Mouse (Mus musculus) liver, embryonic 13.5 days (tissue): Measurements from ENCODE around the gene Zbed3. TPM values are rescaled to one million over a fixed set of nuclear protein-coding genes. Genes with fewer than 3 reads are reported as not detected.

ENCODE experiments used
- ATAC-seq: fragments of 200-750 bp; cut with Nextera tagmentation; 2 replicates; pipeline ENCODE4 v1.8.0; 2017; ENCODE audit warnings: low read depth, mild to moderate bottlenecking, moderate number of reproducible peaks, moderate library complexity
- DNase-seq: peaks from one replicate; pipeline ENCODE4 v3.0.0; 2022
- H3K27ac ChIP-seq: fragments of 300-500 bp; sonication (generic); 2 replicates; pipeline ENCODE4 v1.5.1; 2015; ENCODE audit warnings: moderate library complexity, mild to moderate bottlenecking, inconsistent platforms
- H3K27me3 ChIP-seq: fragments of 300-500 bp; sonication (generic); 2 replicates; pipeline ENCODE4 v1.6.1; 2015; ENCODE audit warnings: mild to moderate bottlenecking, inconsistent platforms
- H3K36me3 ChIP-seq: fragments of 300-500 bp; sonication (generic); 2 replicates; pipeline ENCODE4 v1.6.1; 2015; ENCODE audit warnings: mild to moderate bottlenecking, inconsistent platforms
- H3K4me1 ChIP-seq: fragments of 300-500 bp; sonication (generic); replicated peaks from 2 replicates; pipeline ENCODE4 v1.6.1; 2015; ENCODE audit warnings: inconsistent platforms
- H3K4me2 ChIP-seq: fragments of 300-500 bp; sonication (generic); 2 replicates; pipeline ENCODE4 v1.6.1; 2015; ENCODE audit warnings: inconsistent platforms, mild to moderate bottlenecking, moderate library complexity
- H3K4me3 ChIP-seq: fragments of 300-500 bp; sonication (generic); replicated peaks from 2 replicates; pipeline ENCODE4 v1.5.1; 2015; ENCODE audit warnings: mild to moderate bottlenecking, inconsistent platforms
- H3K9ac ChIP-seq: fragments of 300-500 bp; sonication (generic); 2 replicates; pipeline ENCODE4 v1.6.1; 2015; ENCODE audit warnings: mild to moderate bottlenecking, inconsistent platforms
- H3K9me3 ChIP-seq: fragments of 300-500 bp; sonication (generic); replicated peaks from 2 replicates; pipeline ENCODE4 v1.6.1; 2016; ENCODE audit warnings: inconsistent platforms
- WGBS: fragments of 180-500 bp; shearing (Covaris S2); methylation state at CpG from one replicate; pipeline ENCODE4 v1.1.7; 2015; ENCODE audit not compliant: insufficient replicate concordance; 5-methylcytosine and 5-hydroxymethylcytosine counted together
- polyA plus RNA-seq: library from polyadenylated mRNA; unstranded; fragments of >200 nt; fragmentation: Nextera tagmentation; extraction: Ambion mirVana; gene quantifications from 2 replicates; pipeline ENCODE4 v1.2.1, GENCODE M21; 2015

Gene Zbed3
- polyA plus RNA-seq, 1 experiment from 2014 or later = 7.1 TPM

- H3K9ac ChIP-seq = no peak overlapping the region
- no peaks in the 10 kb centered on the region for H3K36me3 ChIP-seq
- no peaks in the 10 kb centered on the region for H3K9me3 ChIP-seq
- no peak for ATAC-seq
- H3K27ac ChIP-seq = no peak overlapping the region
- H3K4me1 ChIP-seq = peaks cover 8% of the 10 kb centered on the region
- no peak overlapping the region for H3K4me3 ChIP-seq
- no peak for DNase-seq
- 44% methylated on average over 3 of the region's 3 CpGs for WGBS
- H3K4me2 ChIP-seq = no peak overlapping the region
- no peaks in the 10 kb centered on the region for H3K27me3 ChIP-seq
Observed at GRCm38 (mm10) chr13:95378696-95379095, 55.3 kb downstream of the Zbed3 start.

- H3K27me3 ChIP-seq = no peaks in the 10 kb centered on the region
Observed at GRCm38 (mm10) chr13:95382418-95382817, 59.0 kb downstream of the Zbed3 start.

More at GRCm38 (mm10) chr13:95382418-95382817, 59.0 kb downstream of the Zbed3 start:
- 34% methylated on average over 5 of the region's 5 CpGs for WGBS
- ATAC-seq = no peak
- Histone ChIP-seq H3K4me1 (no peaks in the 10 kb centered on the region), H3K27ac (no peak overlapping the region), H3K36me3 (no peaks in the 10 kb centered on the region), H3K9ac (no peak overlapping the region), H3K4me3 (no peak overlapping the region), H3K4me2 (no peak overlapping the region), H3K9me3 (no peaks in the 10 kb centered on the region)
- DNase-seq = no peak

Other genes with a start within 250 kb of the Zbed3 start
- gene Pde8b, start 73.3 kb upstream of the Zbed3 start, polyA plus RNA-seq = 0.53 and 0.65 TPM in 2 replicates
- gene Aggf1, start 51.7 kb downstream of the Zbed3 start, polyA plus RNA-seq = 19.8 and 22.1 TPM in 2 replicates
- not detected in 2 replicates for gene Crhbp, start 121.3 kb downstream of the Zbed3 start, polyA plus RNA-seq
- gene S100z, start 155.1 kb downstream of the Zbed3 start, polyA plus RNA-seq = not detected in 2 replicates
- 0.22 and 0.32 TPM in 2 replicates for gene F2rl1, start 201.6 kb downstream of the Zbed3 start, polyA plus RNA-seq